Mouse (Mus musculus) c-Kit-negative CD71-positive TER-119-positive erythroid progenitor cells, embryonic 14.5 days (primary cell): ENCODE data around the gene BC048562.

Experiments
- DNase-seq: peaks from one replicate; pipeline ENCODE4 v3.0.0-alpha.2; 2013; ENCODE audit warnings: low read depth, low spot score

BC048562 gene

DNA sequence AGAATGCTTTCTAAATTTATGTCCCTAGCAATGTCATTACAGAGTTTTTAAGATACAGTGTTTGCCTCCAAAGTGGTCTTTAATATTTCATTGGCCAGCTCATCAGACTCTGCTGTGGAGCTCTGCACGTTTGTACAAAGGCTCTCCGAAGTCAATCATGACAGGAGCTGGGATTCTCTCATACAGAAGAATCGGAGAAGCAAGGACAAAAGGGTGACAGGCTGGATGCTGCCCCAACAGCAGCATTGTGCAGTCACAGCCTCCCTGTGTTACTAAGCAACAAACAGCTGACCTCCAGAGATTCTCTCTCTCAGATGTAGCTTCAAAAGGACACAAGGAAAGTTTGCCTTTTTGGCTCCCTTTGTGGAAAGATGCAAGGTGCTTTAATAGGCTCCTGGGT lies at the start of gene BC048562:
BC048562 (plus strand) TSS at position 301 of the 400 bp plus-strand sequence.
- DNase-seq, result no peak

DNA sequence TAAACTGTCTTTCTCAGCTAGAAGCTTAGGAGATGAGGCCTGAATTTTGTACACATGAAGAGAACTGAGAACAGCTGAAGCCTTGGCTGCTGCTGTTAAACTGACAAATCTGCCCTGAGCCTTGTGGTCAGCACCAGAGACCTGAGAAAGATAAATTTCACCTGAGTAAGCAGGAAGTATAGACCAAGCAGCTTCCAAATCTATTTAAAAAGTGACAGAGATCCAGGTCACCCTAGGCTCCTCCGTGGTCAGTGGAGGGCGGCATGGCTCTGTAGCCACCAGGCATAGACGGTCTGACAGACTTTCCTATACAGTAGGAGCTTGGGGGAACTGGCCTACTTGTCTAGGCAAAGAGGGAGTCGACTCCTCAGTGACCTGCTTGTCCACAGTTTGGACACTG lies 49.5 kb upstream of the BC048562 start:
- DNase-seq, result no peak

DNA sequence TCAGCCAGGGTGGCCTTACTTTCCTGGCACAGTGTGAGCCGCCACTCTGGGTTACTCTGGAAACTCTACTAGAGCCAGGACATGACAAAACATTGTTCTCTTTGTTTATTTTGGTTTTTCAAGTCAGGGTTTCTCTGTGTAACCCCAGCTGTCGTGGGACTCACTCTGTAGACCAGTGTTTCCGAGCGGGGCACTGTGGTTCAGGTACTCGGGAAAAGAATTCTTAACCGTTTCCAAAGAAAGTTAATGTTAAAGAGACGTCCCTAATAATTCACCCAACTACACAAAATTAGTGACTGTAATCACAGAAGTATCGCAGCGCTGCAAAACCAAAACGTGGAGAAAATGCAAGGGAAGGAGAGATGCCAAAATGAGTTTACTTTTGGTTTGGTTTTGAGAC lies 47.7 kb upstream of the BC048562 start:
- no peak for DNase-seq

DNA sequence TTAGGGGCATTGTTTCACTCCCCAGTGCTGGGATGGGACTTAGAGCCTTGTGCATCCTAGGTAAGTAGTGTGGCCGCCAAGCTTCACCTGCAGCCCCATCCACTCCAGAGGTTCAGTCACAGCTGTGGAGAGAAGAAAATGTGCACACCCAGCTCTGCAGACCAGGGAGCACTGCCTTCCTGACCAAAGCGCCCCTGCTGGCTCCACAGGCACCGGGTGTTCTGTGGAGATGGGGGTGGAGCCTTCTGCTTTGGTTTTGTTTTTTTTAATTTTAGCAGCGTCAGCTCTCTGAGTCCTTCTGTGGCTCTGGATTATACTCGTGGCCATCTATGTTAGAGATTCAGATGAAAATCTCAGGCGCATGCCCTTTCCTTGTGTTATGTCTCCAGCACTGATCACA lies 47.1 kb upstream of the BC048562 start:
- DNase-seq, result no peak

DNA sequence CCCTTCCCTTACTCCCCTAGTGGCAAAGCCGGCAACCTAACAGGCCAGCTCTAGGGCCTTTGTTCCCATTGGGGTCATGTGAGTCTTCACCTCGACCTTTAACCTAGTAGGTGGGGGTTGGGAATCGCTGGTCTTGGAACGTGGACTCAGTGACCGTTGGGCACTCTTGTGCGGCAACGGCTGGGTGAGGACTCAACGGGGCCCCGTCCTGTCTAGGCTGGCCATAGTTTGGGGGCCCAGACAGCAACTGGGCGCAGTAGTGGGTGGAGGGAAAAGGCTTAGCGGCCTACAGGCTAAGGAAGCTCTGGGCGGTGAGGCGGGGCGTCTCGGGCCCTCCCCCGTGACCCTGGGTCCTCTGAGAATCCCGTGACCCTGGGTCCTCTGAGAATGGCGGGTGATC lies 43.6 kb upstream of the BC048562 start, which contains the start of gene 1700102P08Rik:
1700102P08Rik (plus strand) TSS at position 130 of the 400 bp plus-strand sequence.
- DNase-seq, result no peak

DNA sequence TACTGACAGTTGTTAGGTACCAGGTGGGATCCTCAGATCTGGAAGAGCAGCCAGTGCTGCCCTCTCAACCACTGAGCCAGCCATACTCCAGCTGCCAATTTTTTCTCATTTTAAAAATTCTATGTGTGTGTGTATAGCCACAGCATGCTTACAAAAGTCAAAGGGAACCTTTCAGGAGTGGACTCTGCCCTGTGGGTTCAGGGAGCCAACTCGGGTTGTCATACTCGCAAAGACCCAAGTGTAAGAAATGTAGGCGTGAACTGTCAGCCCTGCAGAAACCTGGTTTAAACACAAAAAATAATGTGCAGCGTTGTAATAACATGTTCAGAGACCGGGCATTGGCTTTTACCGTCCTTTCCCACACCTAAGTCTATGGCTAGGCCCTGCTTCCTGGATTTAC lies 42.1 kb upstream of the BC048562 start:
- no peak for DNase-seq

DNA sequence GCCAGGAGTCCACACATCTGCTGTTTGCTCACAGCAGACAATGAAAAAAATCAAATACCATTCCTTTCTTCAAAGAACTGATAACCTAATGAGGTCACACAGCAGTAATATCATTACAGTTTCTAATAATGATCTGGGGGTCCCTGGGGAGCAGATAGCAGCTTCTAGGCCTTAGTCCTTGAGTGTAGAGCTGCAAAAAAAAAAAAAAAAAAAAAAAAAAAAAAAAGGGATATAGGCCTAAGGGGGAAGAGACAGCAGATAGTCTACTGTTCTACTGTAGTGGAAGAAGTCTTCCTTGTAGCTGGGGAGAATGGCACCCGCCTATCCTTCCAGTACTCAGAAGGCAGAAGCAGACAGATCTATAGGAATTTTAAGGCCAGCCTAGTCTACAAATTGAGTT lies 40.9 kb upstream of the BC048562 start:
- DNase-seq, result no peak

DNA sequence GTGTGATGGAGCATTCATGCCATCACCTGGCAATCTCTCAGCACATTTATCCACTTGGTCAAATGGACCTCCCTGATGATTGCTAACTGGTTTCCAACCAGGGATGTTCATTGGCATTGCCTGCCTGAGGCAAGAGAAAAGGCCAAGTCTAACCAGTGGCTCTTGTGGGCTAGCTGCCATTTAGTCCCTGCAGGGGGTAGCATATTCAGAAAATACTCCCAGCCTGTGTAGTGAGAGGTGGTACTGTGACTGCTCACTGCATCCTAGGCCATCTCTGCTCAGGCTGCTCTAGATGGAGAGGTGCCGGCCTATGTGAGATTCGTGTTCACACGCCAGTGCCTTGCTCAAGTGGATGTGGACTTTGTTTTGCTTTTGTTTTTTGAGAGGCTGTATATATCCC lies 38.0 kb upstream of the BC048562 start:
- DNase-seq, result no peak

DNA sequence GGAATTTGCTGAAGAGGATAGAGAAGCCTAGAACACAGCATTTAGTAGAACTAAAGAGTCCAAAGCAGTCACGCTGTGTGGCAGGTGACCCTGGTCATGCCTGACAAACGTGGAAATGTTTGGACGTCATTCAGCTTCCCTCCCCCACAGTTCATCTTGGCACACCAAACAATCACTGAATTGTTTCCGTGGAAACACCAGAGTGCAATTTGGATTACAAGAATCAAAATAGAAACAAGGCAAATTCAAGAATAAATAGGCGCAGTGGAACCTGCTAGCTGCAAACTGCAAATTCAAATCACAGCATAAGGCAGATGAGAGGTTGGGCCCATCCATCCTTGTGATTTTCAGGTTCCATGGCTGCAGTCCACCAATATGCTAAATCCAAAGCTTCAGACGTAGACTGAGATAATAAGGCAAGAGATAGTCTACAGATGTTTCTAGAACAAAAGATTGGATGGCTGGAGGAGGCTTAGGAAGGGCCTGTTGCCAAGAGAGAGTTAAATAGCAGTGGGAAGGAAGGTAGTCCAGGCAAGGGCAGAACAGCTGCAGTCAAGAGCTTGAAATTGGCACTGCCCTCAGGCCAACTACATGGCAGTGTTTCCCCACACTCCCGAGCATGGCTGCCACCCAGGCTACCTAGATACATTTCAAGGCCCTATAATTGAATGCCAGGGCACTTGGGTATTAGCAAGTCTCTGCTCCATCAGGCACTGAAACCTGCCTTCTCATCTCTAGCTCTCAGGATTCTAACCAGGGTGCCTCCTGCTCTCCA lies 34.9 kb upstream of the BC048562 start:
- no peak for DNase-seq

DNA sequence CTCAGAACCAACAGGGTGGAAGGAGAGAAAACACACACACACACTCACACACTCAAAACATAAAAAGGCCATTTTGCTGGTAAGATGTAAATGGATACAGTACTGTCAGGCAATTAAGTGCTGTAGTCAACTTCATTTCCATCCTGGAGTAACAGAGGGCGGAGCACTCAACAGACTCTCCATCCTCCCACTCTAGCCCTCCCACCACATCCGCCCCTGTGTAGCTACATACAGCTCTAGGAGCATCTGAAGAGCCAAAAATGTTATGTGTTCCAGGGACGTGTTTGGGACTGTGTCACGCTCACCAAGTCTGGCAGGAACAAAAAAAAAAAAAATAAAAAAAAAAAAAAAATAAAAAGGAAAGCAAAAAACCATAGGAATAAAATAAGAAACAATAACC lies 33.2 kb upstream of the BC048562 start:
- DNase-seq, result no peak

DNA sequence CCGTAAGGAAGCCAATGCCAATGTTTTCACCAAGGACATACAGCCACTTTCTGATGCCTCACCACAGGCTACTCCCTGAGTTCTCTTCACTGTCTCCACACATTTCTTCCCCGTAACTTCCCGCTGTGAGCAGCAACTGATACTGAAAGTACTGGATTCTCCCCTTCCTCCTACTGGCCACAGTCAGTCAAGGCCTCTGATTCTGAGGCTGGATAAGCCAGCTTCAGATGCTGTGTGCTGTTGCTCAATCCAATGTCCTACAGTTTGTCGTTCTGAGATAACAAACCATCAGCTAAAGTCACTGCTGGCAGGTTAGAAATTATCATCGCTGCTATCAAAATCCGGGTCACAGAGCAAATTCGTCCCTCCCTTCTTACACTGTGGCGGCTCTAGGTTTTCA lies 31.8 kb upstream of the BC048562 start:
- DNase-seq, result no peak

DNA sequence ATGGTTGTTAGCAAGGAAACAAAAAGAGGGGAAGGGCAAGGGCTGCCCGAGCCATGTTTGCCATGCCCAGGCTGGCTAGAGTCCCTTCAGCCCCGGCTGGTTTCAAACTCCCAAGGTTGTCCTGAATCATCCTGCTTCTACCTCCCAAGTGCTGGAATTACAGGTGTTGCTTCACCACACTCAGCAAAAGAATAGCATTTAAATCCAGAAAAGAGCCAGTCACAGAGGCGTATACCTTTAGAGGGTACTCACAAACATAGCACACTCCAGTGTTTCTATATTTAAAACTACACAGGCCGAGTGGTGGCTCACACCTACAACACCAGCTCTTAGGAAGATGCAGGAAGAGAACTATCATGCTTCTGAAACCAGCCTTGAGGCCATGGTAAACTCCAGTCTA lies 26.7 kb upstream of the BC048562 start:
- DNase-seq, result no peak

DNA sequence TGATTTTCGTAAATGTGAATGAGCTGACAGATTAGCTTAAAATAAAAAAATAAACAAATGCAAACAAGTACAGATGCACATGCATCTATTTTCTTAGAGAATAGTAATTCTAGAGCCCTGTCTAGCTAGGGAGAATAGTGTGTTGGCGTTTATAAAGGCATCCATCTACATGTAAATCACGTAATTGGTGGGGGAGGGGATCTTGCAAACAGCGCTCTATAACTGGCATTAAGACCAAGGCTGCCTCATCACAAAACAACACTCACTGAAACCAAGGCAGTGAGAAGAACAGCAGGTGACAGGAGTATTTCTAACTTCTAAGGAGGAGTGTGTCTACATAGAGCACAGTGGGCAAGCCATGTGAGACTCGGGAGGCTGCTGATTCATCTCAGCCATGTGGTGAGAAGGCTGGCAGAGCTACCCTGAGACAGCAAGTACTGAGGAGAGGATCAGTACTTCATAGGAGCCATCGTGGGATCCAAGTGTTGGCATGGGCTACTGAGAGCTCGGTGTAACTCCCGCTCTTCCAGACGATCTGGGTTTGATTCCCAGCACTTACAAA lies 24.8 kb upstream of the BC048562 start:
- no peak for DNase-seq

DNA sequence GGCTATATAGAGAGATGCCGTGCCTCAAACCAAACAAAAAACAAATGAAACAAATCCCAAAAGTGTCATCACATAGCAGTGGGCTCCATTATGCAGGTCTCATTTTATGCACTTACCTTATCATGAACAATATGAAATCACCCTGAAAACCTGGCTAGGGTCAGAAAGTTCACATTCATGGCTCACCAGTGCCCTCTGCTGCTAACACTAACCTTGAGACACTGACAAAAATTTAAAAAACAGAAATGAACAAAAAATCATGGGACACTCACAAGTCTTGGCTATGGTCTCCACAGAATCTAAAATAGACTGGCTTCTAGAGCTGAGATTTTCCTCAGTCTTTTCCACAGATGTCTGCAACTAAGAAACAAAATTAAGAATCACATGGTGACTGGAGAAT lies 24.1 kb upstream of the BC048562 start:
- DNase-seq, result peak; percentile 4

DNA sequence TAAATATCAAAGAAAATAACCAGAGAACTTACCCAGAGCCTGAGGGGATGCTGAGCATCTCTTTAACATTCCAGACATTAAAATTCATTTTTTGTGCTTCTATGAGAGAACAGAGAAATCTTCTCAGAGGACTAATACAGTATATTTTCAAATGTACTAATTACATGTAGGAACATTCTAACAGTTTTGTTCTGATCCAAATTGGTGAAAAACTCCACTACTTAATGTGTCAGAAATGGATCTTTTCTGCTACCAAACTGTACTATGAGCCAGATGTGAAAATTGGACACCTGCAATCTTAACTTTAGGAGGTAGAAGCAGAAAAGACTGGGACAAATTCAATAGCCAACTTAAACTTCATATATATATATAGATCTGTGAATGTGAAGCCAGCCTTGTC lies 7.9 kb upstream of the BC048562 start, which contains the start of gene Ccdc36:
Ccdc36 (minus strand) TSS at position 101 of the 400 bp plus-strand sequence.
- DNase-seq, result no peak

DNA sequence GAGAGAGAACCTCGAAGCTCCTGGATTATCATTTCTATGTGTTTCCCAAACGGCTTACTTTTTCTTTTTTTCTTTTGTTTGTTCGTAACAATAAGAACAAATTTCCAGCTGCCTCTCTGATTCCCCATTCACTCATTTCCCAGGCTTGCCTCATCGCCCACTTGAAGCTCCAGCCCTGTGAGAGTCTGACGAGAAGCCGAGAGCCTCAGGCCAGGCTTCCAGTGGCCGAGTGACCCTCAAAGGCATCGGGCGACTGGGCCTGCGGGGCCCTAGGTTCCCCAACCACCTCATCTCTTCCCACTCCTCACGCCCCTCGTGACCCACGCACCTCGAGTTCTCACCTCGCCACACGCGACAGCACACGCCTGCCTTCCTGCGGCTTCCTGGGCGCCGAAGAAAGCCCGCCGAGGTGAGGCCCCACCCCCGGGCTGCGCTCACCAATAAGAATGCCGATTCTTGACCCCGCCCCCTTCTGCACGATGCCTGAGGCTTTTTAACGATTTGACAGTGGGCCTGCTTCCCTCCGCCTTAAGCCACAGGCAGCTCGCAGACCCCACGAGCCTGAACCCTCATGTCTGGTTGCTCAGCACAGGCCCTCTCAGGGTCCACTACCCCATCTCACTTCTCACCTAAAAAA lies 4.7 kb upstream of the BC048562 start:
- peak; percentile 20 for DNase-seq

DNA sequence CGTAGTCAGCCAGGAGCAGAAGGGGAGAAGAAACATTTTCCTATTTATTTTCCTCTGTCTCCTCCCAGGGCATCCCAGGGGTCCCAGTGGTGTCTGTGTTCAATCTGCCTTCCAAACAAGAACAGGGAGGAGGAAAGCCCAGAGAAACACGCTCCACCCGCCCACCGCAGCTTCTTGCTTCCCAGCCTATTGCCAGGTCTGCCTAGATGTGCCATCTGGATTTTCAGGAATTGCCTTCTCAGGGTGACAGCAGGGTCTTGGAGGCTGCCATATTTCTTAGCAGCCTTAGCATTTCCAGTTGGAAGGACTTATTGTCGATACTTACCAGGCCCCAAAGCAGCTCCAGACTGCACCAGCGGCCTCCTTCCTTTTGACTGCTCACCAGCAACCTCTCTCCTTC lies 2.9 kb downstream of the BC048562 start:
- DNase-seq, result no peak

DNA sequence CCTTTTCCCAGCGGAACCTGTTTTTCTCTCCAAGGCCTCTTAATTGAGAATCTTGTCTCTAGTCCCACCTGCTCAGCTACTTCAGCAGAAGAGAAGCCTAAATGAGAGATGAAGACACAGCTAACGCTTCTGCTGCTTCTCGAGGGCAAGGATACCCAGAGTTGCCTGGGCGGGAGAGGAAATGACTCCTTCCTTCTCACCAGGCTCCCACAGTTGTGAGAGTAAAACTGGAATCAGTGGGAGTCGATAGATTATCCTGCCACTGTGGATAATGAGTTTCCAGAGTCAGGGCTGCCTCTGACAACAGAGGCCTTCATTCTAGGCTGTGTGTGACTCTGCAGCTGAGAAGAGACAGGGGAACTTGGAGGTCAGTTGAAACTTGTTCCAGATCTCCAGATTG lies 4.2 kb downstream of the BC048562 start:
- DNase-seq, result no peak

DNA sequence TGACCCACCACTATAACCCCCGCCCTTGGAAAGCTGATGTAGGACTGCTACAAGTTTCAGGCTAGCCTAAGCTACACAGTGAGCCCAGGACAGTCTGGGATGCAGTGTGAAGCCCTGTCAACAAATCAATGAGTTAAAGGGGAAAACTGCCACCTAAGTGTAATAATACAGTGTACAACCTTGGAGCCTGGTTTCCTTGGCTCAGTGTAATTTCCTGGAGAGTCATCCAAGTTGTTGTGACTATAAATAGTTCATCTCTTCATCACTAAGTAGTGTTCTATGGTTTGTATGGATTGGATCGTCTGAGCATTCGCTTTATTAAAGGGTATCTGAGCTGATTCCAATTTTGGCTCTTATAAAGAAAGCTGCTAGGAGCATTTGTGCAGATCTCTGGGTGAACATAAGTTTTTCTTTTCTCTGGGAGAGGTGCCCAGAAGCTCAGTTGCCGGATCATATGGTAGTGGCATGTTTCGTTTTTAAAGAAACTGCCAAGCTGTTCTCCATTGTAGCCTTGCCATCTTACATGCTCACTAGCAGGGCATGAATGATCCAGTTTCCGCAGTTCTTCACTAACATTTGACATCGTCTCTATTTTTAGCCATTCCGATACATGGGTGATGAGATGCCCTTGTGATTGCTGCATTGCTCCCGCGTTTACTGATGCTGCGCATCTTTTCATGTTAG lies 5.1 kb downstream of the BC048562 start:
- no peak for DNase-seq

DNA sequence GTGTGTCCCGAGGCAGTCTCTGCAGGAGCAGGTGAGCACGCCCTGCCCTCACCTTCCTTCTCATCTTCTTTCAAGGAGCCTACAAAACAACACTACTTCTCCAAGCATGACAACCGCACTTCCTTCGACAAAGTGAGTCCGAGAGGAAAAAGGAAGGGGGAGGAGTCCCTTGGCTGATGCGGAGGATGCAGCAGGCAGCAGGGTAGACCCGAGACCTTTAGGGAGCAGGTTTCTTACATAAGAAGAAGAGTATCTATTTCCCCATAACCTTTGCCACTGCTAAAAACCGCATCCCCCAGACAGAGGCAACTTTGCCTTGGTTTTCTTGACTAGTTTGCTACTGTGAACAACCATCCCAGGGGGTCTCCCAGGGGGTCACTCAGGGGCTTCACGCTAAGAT lies 8.8 kb downstream of the BC048562 start:
- DNase-seq, result no peak

DNA sequence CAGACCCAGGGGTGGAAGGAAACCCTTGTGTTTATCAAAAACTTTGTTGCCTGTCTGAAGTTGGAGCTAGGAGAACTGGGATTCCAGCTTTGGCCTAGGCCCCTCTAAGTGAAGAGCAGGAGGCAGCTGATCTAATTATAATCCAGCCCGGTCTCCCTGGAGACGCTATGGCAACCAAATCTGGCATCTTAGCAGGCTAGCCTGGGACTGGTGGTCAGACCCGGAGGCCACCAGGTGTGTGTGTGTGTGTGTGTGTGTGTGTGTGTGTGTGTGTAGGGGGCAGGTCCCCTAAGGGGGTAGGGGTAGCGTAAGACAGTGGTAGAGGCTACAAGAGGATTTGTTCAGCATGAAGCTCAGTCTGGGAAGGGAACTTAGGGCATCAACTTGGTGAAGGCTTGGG lies 13.6 kb downstream of the BC048562 start:
- DNase-seq, result no peak
